Mouse (Mus musculus) forebrain, embryonic 11.5 days (tissue): ENCODE results near the gene Ncstn. TPM values are rescaled to one million over a fixed set of nuclear protein-coding genes. Genes with fewer than 3 reads are reported as not detected.

Experiments used
- ATAC-seq: fragments of 200-750 bp; cut with Nextera tagmentation; replicated peaks from 2 replicates; pipeline ENCODE4 v1.8.0; 2017; ENCODE audit warnings: moderate TSS enrichment; ENCODE audit not compliant: low FRiP score
- DNase-seq: peaks from one replicate; pipeline ENCODE4 v3.0.0-alpha.2; 2017; ENCODE audit warnings: low spot score
- H3K27ac ChIP-seq: fragments of 300-500 bp; sonication (generic); 2 replicates; pipeline ENCODE4 v1.5.1; 2014; ENCODE audit warnings: low read depth, low read length
- H3K27me3 ChIP-seq: fragments of 300-500 bp; sonication (generic); 2 replicates; pipeline ENCODE4 v1.6.1; 2014; ENCODE audit warnings: mild to moderate bottlenecking, low read length, mixed read lengths; ENCODE audit not compliant: control insufficient read depth, insufficient read depth
- H3K36me3 ChIP-seq: fragments of 300-500 bp; sonication (generic); 2 replicates; pipeline ENCODE4 v1.6.1; 2014; ENCODE audit warnings: mild to moderate bottlenecking, low read length, moderate library complexity, mixed read lengths; ENCODE audit not compliant: control insufficient read depth, insufficient read depth
- H3K4me1 ChIP-seq: fragments of 300-500 bp; sonication (generic); replicated peaks from 2 replicates; pipeline ENCODE4 v1.6.1; 2014; ENCODE audit warnings: low read length, mixed read lengths; ENCODE audit not compliant: control insufficient read depth, insufficient read depth
- H3K4me2 ChIP-seq: fragments of 300-500 bp; sonication (generic); 2 replicates; pipeline ENCODE4 v1.6.1; 2014; ENCODE audit warnings: low read depth, mild to moderate bottlenecking, low read length, moderate library complexity, mixed read lengths; ENCODE audit not compliant: severe bottlenecking
- H3K4me3 ChIP-seq: fragments of 300-500 bp; sonication (generic); 2 replicates; pipeline ENCODE4 v1.5.1; 2014; ENCODE audit warnings: low read depth, low read length
- H3K9ac ChIP-seq: fragments of 300-500 bp; sonication (generic); 2 replicates; pipeline ENCODE4 v1.6.1; 2014; ENCODE audit warnings: low read length
- H3K9me3 ChIP-seq: fragments of 300-500 bp; sonication (generic); 2 replicates; pipeline ENCODE4 v1.6.1; 2016; ENCODE audit warnings: low read length, mixed read lengths; ENCODE audit not compliant: control insufficient read depth
- WGBS: fragments of 180-500 bp; shearing (Covaris S2); extraction: QIAGEN DNeasy Blood & Tissue Kit; methylation state at CpG from one replicate; pipeline ENCODE4 v1.1.7; 2014; 5-methylcytosine and 5-hydroxymethylcytosine counted together
- polyA plus RNA-seq: library from polyadenylated mRNA; unstranded; fragments of >200 nt; fragmentation: Nextera tagmentation; extraction: Ambion mirVana; gene quantifications from 2 replicates; pipeline ENCODE4 v1.2.1, GENCODE M21; 2014

Ncstn gene
- 107 and 117 TPM in 2 replicates for polyA plus RNA-seq

DNA sequence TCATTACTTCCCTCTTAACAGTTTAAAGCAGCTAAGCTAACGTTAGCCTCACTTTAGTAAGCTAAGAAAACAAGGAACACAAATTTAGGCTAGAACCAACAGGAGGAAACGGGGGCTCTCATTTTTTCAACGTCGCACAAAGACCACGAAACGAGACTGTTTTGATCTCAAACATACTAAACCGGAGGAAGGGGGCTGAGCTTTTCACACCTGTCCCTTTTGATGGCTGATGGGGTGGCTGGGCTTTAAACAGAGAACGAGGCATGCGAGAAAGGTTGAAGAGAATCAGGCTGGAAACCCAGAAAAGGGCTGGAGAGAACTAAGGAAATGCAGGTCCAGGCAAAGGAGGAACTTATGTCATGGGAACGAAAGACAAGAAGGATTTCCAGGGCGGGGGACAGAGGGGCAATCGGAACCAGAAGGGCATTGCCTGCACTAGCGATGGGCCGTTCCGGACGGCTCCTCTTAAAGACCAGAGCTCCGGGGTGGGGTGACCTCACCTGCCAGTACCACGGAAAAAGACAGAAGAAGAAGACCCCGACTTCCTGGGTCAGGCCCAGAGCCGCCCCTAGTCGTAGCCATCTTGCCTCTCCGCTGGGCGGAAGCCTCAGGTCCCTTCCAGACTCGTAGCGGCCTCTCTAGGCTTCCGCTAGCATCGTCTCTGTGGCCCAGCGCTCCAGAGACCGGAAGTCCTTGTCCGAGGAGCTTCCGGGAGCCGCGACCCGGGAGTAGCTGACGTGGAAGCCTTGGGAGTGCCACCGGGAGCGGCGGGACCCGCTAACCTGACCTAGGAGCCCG, at the start of gene Ncstn, which contains the start of gene Copa:
TSS of gene Ncstn (minus strand) at position 695 of the 798 bp plus-strand sequence.
TSS of gene Copa (plus strand) at position 429 of the 798 bp plus-strand sequence.
- Histone ChIP-seq H3K4me2 (peak within 1 kb of the TSS; percentile 71), H3K9ac (peak within 1 kb of the TSS; percentile 79), H3K4me1 (no peaks in the 10 kb centered on the region; the same call in 1 of the 2 replicates), H3K27ac (peak within 1 kb of the TSS; percentile 65; the same call in 1 of the 2 replicates), H3K36me3 (no peaks in the 10 kb centered on the region; the same call in 1 of the 2 replicates), H3K27me3 (no peaks in the 10 kb centered on the region), H3K9me3 (no peaks in the 10 kb centered on the region), H3K4me3 (peak within 1 kb of the TSS; percentile 78)
- DNase-seq = peak; percentile 95
- WGBS = under 1% methylated on average over 40 of the region's 40 CpGs
- peak; percentile 98 for ATAC-seq

DNA sequence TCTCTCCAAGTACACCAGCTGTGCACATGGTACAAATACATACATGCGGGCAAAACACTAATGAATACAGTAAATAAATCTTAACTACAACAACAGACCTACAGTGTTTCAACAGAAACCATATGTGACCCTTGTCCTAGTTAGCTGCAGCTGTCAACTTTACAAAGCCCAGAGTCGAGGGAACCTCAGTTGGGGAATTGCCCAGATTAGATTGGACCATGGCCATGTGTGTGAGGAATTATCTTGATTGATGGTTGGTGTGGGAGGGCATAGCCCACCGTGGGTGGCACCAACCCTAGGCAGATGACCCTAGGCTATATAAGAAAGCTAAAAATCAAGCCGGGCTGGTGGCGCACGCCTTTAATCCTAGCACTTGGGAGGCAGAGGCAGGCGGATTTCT, 49.7 kb upstream of the Ncstn start:
- 91% methylated on average over 7 of the region's 7 CpGs for WGBS
- H3K4me1 ChIP-seq = 0 out of 2 replicates have a peak, but pooled peaks cover 4% of the 10 kb centered on the region
- no peak overlapping the region for H3K27ac ChIP-seq
- no peaks in the 10 kb centered on the region for H3K27me3 ChIP-seq
- H3K4me3 ChIP-seq = no peak overlapping the region
- H3K9me3 ChIP-seq = no peaks in the 10 kb centered on the region
- ATAC-seq (no peak), DNase-seq (no peak)
- H3K36me3 ChIP-seq = peaks cover 21% of the 10 kb centered on the region; the same call in 1 of the 2 replicates
- no peak overlapping the region for H3K9ac ChIP-seq
- no peak overlapping the region for H3K4me2 ChIP-seq

DNA sequence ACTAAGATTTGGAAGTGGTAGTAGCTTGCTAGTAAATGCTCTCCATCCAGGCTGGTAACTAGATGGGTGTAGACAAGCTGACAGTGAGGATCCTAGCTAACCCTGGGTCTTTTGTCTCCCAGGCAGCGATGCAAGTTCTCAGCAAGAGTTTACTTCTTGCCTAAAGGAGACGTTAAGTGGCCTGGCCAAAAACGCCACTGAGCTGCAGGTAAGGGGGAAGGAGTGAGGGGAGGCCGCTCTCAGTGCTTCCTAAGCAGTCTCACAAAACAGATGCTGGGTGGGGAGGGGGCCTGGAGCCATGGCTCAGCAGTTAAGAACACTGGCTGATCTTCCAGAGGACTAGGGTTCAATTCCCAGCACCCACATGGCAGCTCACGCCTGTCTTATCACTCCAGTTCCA, 47.2 kb upstream of the Ncstn start:
- no peak overlapping the region for H3K27ac ChIP-seq
- no peaks in the 10 kb centered on the region for H3K27me3 ChIP-seq
- no peaks in the 10 kb centered on the region for H3K9me3 ChIP-seq
- H3K9ac ChIP-seq = no peak overlapping the region
- H3K4me2 ChIP-seq = no peak overlapping the region
- 97% methylated on average over 5 of the region's 5 CpGs for WGBS
- peaks cover 21% of the 10 kb centered on the region; the same call in 1 of the 2 replicates for H3K36me3 ChIP-seq
- H3K4me1 ChIP-seq = peaks cover 4% of the 10 kb centered on the region; the same call in 1 of the 2 replicates
- no peak overlapping the region for H3K4me3 ChIP-seq
- ATAC-seq (no peak), DNase-seq (no peak)

DNA sequence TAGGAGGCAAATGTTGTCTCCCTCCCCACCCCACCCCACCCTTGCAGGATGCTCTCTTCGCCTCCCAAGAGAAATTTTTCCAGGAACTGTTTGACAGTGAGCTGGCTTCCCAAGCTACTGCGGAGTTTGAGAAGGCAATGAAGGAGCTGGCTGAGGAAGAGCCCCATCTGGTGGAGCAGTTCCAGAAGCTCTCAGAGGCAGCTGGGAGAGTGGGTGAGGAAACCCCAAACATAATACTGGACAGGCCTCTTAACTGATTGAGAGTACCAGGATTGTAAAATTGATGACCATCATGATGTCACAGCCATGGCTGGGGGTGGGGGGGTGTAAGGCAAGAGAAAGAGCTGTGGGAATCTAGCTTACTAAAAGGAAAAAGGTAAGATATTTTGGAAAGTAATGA, 46.5 kb upstream of the Ncstn start:
- Histone ChIP-seq H3K36me3 (peaks cover 21% of the 10 kb centered on the region; the same call in 1 of the 2 replicates), H3K4me2 (no peak overlapping the region), H3K9ac (no peak overlapping the region), H3K9me3 (no peaks in the 10 kb centered on the region), H3K27ac (no peak overlapping the region), H3K4me3 (no peak overlapping the region), H3K27me3 (no peaks in the 10 kb centered on the region), H3K4me1 (peaks cover 4% of the 10 kb centered on the region; the same call in 1 of the 2 replicates)
- ATAC-seq = no peak
- WGBS = 78% methylated on average over 2 of the region's 2 CpGs
- DNase-seq = no peak

DNA sequence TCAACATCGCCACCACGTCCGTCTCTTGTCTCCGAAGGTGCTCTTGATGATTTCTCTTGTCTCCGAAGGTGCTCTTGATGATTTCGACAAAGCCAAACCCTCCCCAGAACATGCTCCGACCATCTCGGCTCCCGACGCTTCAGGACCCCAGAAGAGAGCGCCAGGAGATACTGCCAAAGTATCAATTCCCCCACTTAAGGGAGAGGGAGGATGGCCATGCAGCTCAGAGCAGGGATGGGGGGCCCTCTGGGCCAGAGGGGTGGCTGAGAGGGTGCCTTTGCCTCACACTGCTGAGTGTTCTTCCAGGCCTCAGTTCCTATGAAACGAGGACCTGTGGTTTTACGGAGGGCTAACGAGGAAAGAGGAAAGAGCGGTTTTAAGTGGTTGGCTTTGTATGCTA, 46.0 kb upstream of the Ncstn start:
- peaks cover 21% of the 10 kb centered on the region; the same call in 1 of the 2 replicates for H3K36me3 ChIP-seq
- whole genome bisulfite sequencing = 92% methylated on average over 15 of the region's 15 CpGs
- no peak for ATAC-seq

DNA sequence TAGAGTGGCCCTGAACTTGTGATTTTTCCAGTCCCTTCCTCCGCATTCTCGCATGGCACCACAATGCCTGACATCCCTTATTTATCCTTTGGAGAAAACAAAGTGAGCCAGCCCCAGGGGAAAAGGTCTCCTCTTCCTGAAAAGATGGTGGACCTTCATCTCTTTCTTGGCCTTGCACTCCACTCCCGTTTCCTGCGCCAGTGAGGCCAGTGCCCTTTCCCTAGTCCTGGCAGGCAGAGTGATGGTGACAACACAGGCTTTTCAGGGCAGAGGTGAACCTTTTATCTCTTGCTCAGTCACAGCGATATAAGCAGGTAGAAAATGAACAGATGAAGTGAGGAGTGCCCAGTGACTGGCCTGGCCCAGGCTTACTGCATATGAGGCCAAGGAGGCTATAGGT, 44.9 kb upstream of the Ncstn start:
- Histone ChIP-seq H3K9me3 (no peaks in the 10 kb centered on the region), H3K27me3 (no peaks in the 10 kb centered on the region), H3K9ac (peak overlapping the region; percentile 71; the same call in 1 of the 2 replicates), H3K4me2 (peak overlapping the region; percentile 70), H3K4me3 (peak overlapping the region; percentile 67), H3K4me1 (peaks cover 4% of the 10 kb centered on the region; the same call in 1 of the 2 replicates), H3K36me3 (peaks cover 15% of the 10 kb centered on the region; the same call in 1 of the 2 replicates), H3K27ac (no peak overlapping the region)
- ATAC-seq (no peak), DNase-seq (no peak)
- WGBS = 57% methylated on average over 5 of the region's 5 CpGs

More for the DNA sequence above, 46.0 kb upstream of the Ncstn start:
- no peaks in the 10 kb centered on the region for H3K9me3 ChIP-seq
- no peak overlapping the region for H3K4me2 ChIP-seq
- DNase-seq = no peak
- H3K9ac ChIP-seq = no peak overlapping the region
- H3K4me3 ChIP-seq = no peak overlapping the region
- no peak overlapping the region for H3K27ac ChIP-seq
- H3K27me3 ChIP-seq = no peaks in the 10 kb centered on the region
- peaks cover 4% of the 10 kb centered on the region; the same call in 1 of the 2 replicates for H3K4me1 ChIP-seq

DNA sequence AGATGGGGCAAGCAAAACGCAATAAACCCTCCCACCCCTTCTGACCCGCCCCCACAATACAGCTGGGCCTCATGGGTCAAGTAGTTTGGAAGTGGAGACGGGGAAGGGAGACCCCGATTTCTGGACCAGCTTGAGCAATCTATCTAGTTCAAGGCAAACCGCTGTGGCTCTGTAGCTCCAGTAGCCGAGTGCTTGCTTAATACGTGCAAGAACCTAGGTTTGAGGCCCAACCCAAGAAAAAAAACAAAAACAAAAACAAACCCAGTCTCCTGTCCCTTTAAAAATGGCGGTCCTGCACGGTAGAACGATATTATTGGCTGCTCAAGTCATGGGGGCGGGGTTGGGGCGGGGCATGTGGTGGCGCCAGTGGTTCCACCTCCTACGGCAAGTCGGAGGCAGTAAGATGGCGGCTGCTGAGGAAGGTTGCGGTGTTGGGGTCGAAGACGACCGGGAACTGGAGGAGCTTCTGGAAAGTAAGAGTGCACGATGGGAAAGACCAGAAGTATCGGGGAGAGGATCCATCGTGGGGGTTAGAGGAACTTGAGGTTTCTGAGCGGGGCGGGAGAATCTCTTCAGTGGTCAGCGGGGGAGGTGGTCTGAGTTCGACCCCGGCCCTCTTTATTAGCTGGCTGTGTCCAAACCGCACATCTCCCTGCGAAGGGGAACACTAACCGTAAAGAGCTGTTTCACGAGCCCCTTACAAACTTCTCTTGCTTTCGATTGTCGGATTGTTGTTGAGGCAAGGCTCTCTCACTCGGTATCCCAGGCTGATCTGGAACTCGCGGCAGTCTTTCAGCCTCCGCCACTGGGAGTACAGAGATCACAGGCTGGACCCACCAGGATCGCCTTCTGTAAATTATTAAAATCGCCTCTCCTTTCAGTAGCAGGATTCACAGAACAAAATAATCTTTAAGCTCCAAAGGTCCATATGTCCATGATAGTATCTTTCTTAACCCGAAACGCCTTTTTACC, 44.1 kb upstream of the Ncstn start, which contains the start of gene Pex19:
TSS of gene Pex19 (plus strand) at position 380 of the 972 bp plus-strand sequence.
- DNase-seq = peak; percentile 96
- ATAC-seq = peak; percentile 96
- peak within 1 kb of the TSS; percentile 70 for H3K4me2 ChIP-seq
- H3K9me3 ChIP-seq = no peaks in the 10 kb centered on the region
- H3K4me1 ChIP-seq = peaks cover 4% of the 10 kb centered on the region; the same call in 1 of the 2 replicates
- WGBS = 2% methylated on average over 42 of the region's 42 CpGs
- no peak within 1 kb of the TSS for H3K27ac ChIP-seq
- H3K9ac ChIP-seq = peak within 1 kb of the TSS; percentile 71
- no peaks in the 10 kb centered on the region for H3K27me3 ChIP-seq
- peak within 1 kb of the TSS; percentile 67 for H3K4me3 ChIP-seq
- peaks cover 9% of the 10 kb centered on the region; the same call in 1 of the 2 replicates for H3K36me3 ChIP-seq

DNA sequence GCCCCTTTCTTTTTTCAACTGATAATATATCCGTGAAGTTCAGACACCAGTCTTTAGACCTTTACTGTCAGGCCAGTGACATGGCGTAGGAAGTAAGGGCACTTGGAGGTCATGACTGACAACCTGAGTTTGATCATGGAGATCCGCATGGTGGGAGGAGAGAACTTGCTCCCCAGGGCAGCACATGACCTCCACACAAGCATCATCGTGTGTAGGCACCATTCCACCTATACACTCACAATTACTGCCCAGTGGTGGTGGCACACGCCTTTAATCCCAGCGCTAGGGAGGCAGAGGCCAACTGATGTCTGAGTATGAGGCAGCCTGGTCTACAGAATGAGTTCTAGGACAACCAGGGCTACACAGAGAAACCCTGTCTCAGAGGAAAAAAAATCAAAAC, 42.0 kb upstream of the Ncstn start:
- H3K9me3 ChIP-seq = no peaks in the 10 kb centered on the region
- 84% methylated on average over 6 of the region's 6 CpGs for WGBS
- H3K27me3 ChIP-seq = no peaks in the 10 kb centered on the region
- peaks cover 4% of the 10 kb centered on the region; the same call in 1 of the 2 replicates for H3K4me1 ChIP-seq
- H3K36me3 ChIP-seq = peaks cover 11% of the 10 kb centered on the region
- no peak overlapping the region for H3K27ac ChIP-seq
- no peak for DNase-seq
- no peak overlapping the region for H3K4me2 ChIP-seq
- no peak for ATAC-seq
- H3K4me3 ChIP-seq = no peak overlapping the region
- no peak overlapping the region for H3K9ac ChIP-seq
